14 mouse cellular contexts compared by ENCODE assay signal in the genomic region with DNA sequence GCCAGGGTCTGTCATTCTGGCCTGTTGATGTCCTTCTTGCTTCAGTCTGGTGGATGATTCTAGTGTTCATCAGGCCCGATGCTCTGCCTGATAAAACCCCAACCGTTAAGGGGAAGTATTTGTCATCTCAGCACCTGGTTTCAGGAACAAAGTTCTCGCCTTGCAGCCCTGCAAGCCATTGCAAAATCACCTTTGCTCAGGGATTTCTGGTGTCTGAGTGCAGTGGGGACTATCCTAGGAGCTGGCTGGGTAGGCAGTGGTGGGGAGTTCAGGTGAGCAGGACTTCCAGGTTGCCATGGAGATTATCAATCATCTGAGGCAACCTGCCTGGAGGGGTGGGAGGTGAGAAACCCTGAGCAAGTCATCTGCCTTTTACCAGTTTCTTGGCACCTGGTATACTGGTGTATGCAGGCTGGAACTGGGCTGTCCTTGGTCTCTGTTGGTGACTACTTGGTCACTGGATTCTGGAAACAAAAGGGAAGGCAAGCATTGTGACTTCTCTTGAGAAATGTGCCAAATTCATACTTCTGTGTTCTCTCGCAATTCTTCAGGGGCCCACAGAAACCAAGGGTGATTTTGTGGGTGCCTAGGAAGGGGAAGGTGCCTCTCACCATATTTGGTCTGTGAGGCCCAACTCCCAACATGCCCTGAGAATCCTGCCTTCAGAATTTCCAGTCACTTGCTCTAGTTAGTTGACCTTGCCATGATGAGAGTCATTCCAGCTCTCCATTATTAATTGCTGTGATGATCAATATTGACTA.
DNase-seq lines count a peak whose midpoint lies in the region; ATAC-seq lines count a peak whose summit lies in the region.
"Had no signal": no experiment of that assay in that cellular context is flagged by ENCODE, and none has a peak within 500 bp of the region (broad histone marks: within the 10 kb centered on the region; RNA-seq: fewer than 3 reads in every experiment).

No protein-coding gene starts in this region.

- no peaks in the 10 kb centered on the region for H3K36me3 ChIP-seq in hindbrain, embryonic 10.5 days
- no peaks in the 10 kb centered on the region for H3K36me3 ChIP-seq in hindbrain, embryonic 14.5 days (replicated peaks; ENCODE audit: control insufficient read depth, insufficient read depth)
- H3K36me3 ChIP-seq in lung, embryonic 16.5 days (ENCODE audit: control insufficient read depth, insufficient read depth, low read length) = no peaks in the 10 kb centered on the region
- no peaks in the 10 kb centered on the region for H3K36me3 ChIP-seq in intestine, embryonic 16.5 days (ENCODE audit: control insufficient read depth, insufficient read depth, low read length)
- H3K36me3 ChIP-seq in stomach, embryonic 15.5 days = no peaks in the 10 kb centered on the region
- H3K36me3 ChIP-seq: G1E had no signal

- no peak overlapping the region for H3K4me3 ChIP-seq in hindbrain, embryonic 10.5 days
- H3K4me3 ChIP-seq in hindbrain, embryonic 14.5 days (replicated peaks; ENCODE audit: low read length) = no peak overlapping the region
- H3K4me3 ChIP-seq in lung, embryonic 16.5 days (ENCODE audit: low read length) = no peak overlapping the region
- H3K4me3 ChIP-seq in intestine, embryonic 16.5 days (ENCODE audit: low read length) = no peak overlapping the region
- H3K4me3 ChIP-seq in stomach, embryonic 15.5 days (replicated peaks) = no peak overlapping the region

- H3K9ac ChIP-seq in hindbrain, embryonic 14.5 days = no peak overlapping the region
- H3K9ac ChIP-seq in lung, embryonic 16.5 days (ENCODE audit: low read length) = no peak overlapping the region
- H3K9ac ChIP-seq in intestine, embryonic 16.5 days (ENCODE audit: low read depth, low read length) = no peak overlapping the region
- no peak overlapping the region for H3K9ac ChIP-seq in stomach, embryonic 15.5 days

- ATAC-seq in hindbrain, embryonic 14.5 days (ENCODE audit: low FRiP score) = no peak
- ATAC-seq in lung, embryonic 16.5 days (ENCODE audit: low read depth) = no peak
- ATAC-seq in intestine, embryonic 16.5 days = peak; percentile 72
- ATAC-seq in stomach, embryonic 15.5 days (ENCODE audit: insufficient read depth, low FRiP score, low read depth) = no peak
- ATAC-seq: forebrain, embryonic 16.5 days had no signal

- no peak overlapping the region for H3K4me2 ChIP-seq in hindbrain, embryonic 14.5 days (replicated peaks)
- no peak overlapping the region for H3K4me2 ChIP-seq in lung, embryonic 16.5 days (ENCODE audit: low read depth, low read length)
- H3K4me2 ChIP-seq in intestine, embryonic 16.5 days (ENCODE audit: low read depth, low read length) = no peak overlapping the region
- H3K4me2 ChIP-seq in stomach, embryonic 15.5 days = no peak overlapping the region

- H3K27me3 ChIP-seq in hindbrain, embryonic 10.5 days (ENCODE audit: insufficient read depth, poor library complexity, severe bottlenecking) = no peaks in the 10 kb centered on the region
- H3K27me3 ChIP-seq in hindbrain, embryonic 14.5 days (ENCODE audit: control insufficient read depth, insufficient read depth, low read length) = no peaks in the 10 kb centered on the region
- no peaks in the 10 kb centered on the region for H3K27me3 ChIP-seq in lung, embryonic 16.5 days (ENCODE audit: control insufficient read depth, insufficient read depth, low read depth, low read length)
- no peaks in the 10 kb centered on the region for H3K27me3 ChIP-seq in intestine, embryonic 16.5 days (replicated peaks; ENCODE audit: control insufficient read depth, insufficient read depth, low read length)
- no peaks in the 10 kb centered on the region for H3K27me3 ChIP-seq in stomach, embryonic 15.5 days (replicated peaks)

- peaks cover 7% of the 10 kb centered on the region; the same call in 1 of the 2 replicates for H3K9me3 ChIP-seq in hindbrain, embryonic 10.5 days
- 0 out of 2 replicates have a peak, but pooled peaks cover 6% of the 10 kb centered on the region for H3K9me3 ChIP-seq in hindbrain, embryonic 14.5 days (ENCODE audit: control insufficient read depth, low read length)
- 0 out of 2 replicates have a peak, but pooled peaks cover 2% of the 10 kb centered on the region for H3K9me3 ChIP-seq in lung, embryonic 16.5 days (ENCODE audit: control insufficient read depth, low read length)
- H3K9me3 ChIP-seq in intestine, embryonic 16.5 days (ENCODE audit: control insufficient read depth, low read length) = 0 out of 2 replicates have a peak, but pooled peaks cover 2% of the 10 kb centered on the region
- H3K9me3 ChIP-seq in stomach, embryonic 15.5 days = no peaks in the 10 kb centered on the region

- H3K27ac ChIP-seq in hindbrain, embryonic 10.5 days = peak overlapping the region; percentile 35; the same call in 1 of the 2 replicates
- no peak overlapping the region for H3K27ac ChIP-seq in hindbrain, embryonic 14.5 days
- H3K27ac ChIP-seq in lung, embryonic 16.5 days (ENCODE audit: low read length) = 0 out of 2 replicates have a peak overlapping the region, but pooled peaks have one; percentile 24
- no peak overlapping the region for H3K27ac ChIP-seq in intestine, embryonic 16.5 days (ENCODE audit: low read length)
- H3K27ac ChIP-seq in stomach, embryonic 15.5 days = peak overlapping the region; percentile 7; the same call in 1 of the 2 replicates

- H3K4me1 ChIP-seq in hindbrain, embryonic 10.5 days (replicated peaks) = peaks cover 28% of the 10 kb centered on the region
- no peaks in the 10 kb centered on the region for H3K4me1 ChIP-seq in hindbrain, embryonic 14.5 days (replicated peaks; ENCODE audit: control insufficient read depth, insufficient read depth, low read length)
- H3K4me1 ChIP-seq in lung, embryonic 16.5 days (replicated peaks; ENCODE audit: control insufficient read depth, insufficient read depth, low read length) = peaks cover 9% of the 10 kb centered on the region
- H3K4me1 ChIP-seq in intestine, embryonic 16.5 days (ENCODE audit: control insufficient read depth, insufficient read depth, low read length) = peaks cover 4% of the 10 kb centered on the region; the same call in 1 of the 2 replicates
- H3K4me1 ChIP-seq in stomach, embryonic 15.5 days = 0 out of 2 replicates have a peak, but pooled peaks cover 7% of the 10 kb centered on the region

- WGBS in hindbrain, embryonic 10.5 days = 90% methylated on average over 4 of the region's 4 CpGs
- WGBS in hindbrain, embryonic 14.5 days = 83% methylated on average over 4 of the region's 4 CpGs
- 53% methylated on average over 4 of the region's 4 CpGs for WGBS in lung, embryonic 16.5 days
- WGBS in intestine, embryonic 16.5 days = 66% methylated on average over 4 of the region's 4 CpGs
- 63% methylated on average over 4 of the region's 4 CpGs for WGBS in stomach, embryonic 15.5 days

- DNase-seq in hindbrain, embryonic 10.5 days (ENCODE audit: low spot score) = no peak
- DNase-seq in hindbrain, embryonic 14.5 days (ENCODE audit: low spot score) = no peak
- no peak for DNase-seq in lung, postnatal 14 days
- DNase-seq in heart, adult 18-20 months = no peak
- no peak for DNase-seq in embryo, embryonic 10 days (ENCODE audit: low spot score)
- DNase-seq: cerebellum, postnatal 10 days; gastrocnemius, postnatal 36 days; heart, postnatal 14 days; right cerebral cortex, postnatal 14 days had no signal

Comparison
In these comparisons a context has a peak if more than half of its experiments do, and no peak if none do; other contexts are left out.
1. H3K27ac ChIP-seq: peak in hindbrain, embryonic 10.5 days (single experiment), lung, embryonic 16.5 days (single experiment) and stomach, embryonic 15.5 days (single experiment); none in hindbrain, embryonic 14.5 days (single experiment) and intestine, embryonic 16.5 days (single experiment).